Mouse (Mus musculus) c-Kit-negative CD71-positive TER-119-positive erythroid progenitor cells, embryonic 14.5 days (primary cell): ENCODE data around the gene Shroom1.

Source experiments
- DNase-seq: peaks from one replicate; pipeline ENCODE4 v3.0.0-alpha.2; 2013; ENCODE audit warnings: low read depth, low spot score

The Shroom1 gene

GRCm38 (mm10) chr11:53446183-53446582 is 10.8 kb upstream of the Shroom1 start:
- no peak for DNase-seq

GRCm38 (mm10) chr11:53447996-53448395 is 9.0 kb upstream of the Shroom1 start:
- DNase-seq = no peak

- DNase-seq = no peak
Observed at GRCm38 (mm10) chr11:53448529-53448928, 8.5 kb upstream of the Shroom1 start.

DNA sequence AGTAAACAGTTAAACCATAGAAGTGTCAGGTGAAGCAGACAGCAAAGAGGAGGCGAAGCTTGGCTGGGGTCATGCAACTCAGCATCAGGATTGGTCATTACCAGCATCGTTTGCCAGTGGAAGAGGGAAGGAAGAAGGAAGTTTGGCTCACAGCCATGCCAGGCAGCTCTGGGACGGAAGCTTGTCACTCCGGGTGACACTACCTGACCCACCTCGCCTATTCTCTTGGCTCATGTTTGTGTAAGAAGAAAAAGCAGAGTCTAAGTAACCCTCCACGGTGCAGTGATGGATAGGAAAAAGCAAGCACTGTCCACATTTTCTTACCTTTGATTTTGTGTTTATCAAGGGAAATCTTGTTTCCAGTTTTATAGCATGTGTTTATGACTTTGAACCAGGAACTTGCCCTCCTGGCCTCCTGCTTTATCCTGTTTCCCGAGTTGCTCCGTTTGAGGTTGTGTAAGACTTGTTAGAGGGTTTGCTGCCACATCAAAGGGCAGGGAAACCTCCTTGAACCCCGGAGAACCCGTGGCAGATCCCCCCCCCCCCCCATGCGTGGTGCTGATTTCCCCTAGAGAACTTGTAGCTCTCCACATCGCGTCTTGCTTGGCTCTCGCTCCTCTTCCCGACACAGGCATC is 6.8 kb upstream of the Shroom1 start:
- DNase-seq = no peak

GRCm38 (mm10) chr11:53451361-53451760 is 5.6 kb upstream of the Shroom1 start:
- no peak for DNase-seq

- no peak for DNase-seq
Observed at GRCm38 (mm10) chr11:53452396-53452795, 4.6 kb upstream of the Shroom1 start.

DNA sequence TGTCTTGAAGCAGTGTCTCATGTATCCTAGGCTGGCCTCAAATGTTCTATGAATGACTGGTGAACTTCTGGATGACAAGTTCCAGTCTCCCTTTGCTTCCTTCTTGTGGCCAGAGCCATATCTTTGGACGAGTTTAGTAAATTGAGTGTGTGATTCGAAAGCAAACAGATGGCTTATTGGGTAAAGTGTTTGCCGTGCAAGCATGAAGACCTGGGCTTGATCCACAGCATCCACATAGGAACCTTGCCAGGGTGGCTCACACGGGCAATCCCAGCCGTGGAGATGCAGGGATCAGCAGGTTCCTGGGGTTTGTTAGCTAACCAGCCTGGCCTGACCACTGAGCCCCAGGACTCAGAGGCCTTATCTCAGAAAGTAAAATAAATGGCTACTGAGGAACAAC is 4.0 kb upstream of the Shroom1 start:
- no peak for DNase-seq

DNA sequence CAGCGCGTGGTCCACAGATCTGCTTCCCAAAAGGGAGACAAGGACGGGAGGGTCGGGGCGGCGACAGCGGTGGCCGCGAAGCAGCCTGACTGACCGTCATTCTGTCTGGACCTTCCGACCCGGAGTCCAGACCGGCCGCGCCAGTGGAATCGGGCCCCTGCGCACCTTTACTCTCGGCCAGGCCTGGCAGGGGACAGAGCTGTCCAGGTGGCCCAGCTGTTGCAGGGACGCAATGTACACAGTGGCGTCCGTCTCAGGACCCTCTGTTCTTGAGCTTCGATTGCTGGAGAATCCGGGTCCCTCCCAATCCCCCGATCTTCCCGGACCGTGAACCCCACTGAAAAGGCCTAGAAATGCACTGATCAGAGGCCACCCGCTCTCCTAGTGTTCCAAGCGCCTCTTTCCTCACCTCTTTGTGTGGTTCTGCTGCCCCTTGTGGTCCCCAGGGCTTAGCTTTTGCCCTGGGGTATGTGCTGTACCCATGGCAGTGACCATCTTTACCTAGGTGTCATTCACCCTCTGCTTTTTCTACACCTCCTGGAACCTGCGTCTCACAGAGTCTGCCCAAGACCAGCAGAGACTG is 458 bp downstream of the Shroom1 start:
- no peak for DNase-seq

- no peak for DNase-seq
Observed at GRCm38 (mm10) chr11:53458996-53459395, 2.0 kb downstream of the Shroom1 start.

DNA sequence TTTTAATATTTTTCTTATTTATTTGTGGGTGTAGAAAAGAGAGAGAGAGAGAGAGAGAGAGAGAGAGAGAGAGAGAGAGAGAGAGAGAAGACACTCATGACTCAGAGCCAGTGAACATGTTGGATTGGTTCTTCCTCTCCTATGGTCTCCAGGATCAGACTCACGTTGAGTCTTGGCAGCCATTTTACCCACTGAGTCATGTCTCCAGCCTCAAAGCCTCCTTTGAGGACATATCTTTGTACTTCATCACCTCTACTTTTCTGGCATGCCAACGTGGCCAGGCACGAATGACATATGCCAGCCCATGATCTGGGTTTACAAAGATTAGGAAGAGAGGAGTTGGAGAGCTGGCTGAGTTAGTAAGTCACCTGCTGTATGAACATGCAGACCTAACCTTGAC is 3.2 kb downstream of the Shroom1 start:
- DNase-seq = no peak

DNA sequence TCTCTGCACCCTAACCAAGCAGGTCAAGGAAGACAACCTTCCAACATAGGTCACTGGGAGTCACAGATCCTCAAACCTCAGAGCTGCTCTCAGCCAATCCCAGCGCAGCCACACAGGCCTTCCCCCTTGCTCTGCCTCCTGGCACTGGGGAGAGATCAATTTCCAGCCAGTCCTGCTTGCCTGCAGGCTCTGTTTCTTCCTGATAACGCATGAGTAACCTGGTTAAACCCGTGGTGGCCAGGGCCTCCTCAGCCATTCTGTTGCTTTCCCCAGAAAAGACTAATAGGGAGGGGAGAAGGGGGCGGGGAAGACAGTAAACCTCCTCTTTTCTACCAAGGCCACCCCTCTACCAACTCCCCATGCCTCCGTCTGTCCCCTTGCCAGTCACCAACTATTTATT is 4.7 kb downstream of the Shroom1 start:
- DNase-seq = no peak

GRCm38 (mm10) chr11:53463551-53464424 is 6.8 kb downstream of the Shroom1 start:
- no peak for DNase-seq

- no peak for DNase-seq
Observed at GRCm38 (mm10) chr11:53466231-53466971, 9.4 kb downstream of the Shroom1 start.

DNA sequence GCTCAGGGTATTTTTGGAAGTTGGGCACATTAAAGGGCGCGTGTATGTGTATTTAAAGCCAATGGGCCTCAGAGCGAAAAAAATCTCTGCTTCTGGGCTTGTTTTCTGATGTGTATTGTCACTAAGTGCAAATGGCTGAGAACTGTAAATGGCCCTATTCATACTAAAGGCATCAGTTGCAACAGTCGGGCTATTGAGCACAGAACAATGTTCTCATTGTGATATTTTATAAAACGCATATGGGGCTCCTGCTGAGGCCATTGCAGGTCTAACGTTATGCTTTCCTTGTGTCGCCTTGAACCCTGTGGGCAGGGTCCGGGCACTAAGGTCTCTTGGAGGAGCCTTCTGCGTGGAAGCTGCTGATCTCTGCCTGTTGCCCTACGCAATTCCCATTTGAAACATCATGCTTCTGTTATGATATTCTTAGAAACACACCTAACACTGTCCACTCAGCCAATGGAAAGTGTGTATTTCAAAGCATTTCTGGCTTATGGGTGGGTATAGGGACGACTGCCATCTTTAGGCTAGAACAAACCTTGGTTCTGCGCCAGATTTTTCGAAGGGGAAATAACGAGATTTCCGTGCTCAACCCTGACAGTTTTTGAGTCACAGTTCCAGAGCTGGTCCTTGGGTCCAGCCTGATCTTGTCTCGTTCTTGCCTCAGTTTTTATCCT is 12.4 kb downstream of the Shroom1 start:
- no peak for DNase-seq

DNA sequence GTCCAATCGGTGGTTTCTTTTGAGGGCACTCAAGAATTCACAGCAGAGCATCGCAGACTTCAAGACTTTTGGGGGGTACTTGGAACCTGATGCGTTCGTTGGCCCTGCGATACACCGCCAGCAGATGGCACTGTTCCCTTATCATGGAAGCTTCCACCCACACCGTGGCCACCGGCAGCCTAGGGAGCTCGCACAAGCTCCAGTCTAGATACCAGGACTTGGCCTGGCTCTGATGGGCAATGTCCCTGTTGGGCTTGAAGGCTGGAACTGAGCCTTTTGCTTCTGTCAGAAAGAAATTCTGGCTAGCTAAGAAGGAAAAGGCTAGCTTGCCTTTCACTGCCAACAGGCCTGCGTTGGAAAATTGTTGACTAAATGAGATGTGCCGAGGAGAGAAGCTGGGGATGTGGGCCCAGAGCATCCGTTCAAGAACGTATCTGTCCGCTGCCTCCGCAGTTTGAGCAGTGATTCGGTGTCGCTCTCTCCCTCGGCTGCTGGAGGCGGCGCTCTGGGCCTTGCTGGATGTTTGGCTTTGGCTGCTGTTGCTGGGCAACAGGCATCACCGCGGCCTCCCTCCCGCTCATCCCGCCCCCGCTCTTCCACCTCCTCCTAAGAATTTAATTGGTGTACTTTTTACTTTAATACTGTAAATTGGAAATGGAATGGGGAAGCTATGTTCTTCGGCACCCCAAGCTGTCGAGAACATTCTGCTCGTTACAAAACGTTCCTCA is 13.1 kb downstream of the Shroom1 start, which contains the start of gene Gm9837:
TSS of gene Gm9837 (minus strand) at position 512 of the 728 bp plus-strand sequence.
- DNase-seq = peak; percentile 75

- no peak for DNase-seq
Observed at GRCm38 (mm10) chr11:53472709-53473108, 15.7 kb downstream of the Shroom1 start.

DNA sequence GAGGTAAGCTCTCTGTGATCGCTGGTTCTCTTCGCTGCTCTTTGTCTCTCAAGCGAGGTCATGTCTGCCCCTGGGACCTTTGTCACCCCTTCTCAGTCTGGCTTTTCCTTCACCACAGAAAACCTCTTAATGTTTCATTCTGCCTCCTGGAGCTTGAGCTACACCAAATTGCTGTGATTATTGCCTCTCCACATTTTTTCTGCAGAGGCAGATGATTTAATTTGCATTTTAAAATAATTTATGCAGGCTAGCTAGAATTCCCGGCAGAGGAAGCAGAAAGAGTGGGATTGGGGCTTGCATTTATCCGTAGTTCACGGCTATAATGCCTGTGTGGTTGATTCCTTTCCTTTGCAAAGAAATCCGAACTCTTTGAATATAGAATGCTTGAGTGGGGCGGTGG is 18.6 kb downstream of the Shroom1 start:
- DNase-seq = no peak

DNA sequence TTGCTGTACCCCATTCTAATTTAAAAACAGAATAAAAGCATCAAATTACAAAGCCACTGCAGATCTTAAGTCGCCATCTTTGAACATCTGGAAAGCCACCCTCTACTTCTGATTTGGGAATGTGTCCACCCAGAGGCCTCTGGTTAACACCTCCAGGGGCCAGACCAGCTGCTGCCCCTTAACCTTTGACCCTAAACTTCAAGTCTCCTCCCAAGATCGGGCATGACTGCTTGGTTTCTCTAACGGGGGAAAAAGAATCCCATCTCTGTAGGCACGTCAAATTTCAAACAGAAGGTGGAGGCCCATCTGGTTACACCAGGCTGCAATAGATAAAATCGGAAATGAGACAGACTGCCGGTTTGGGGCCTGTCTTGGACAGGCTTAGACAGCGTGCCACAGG is 20.8 kb downstream of the Shroom1 start:
- DNase-seq = no peak

- DNase-seq = no peak
Observed at GRCm38 (mm10) chr11:53478383-53479170, 21.6 kb downstream of the Shroom1 start.
